Mouse (Mus musculus): ENCODE measurements around the gene 3110001I22Rik.

3110001I22Rik gene

GRCm38 (mm10) chr16:13722937-13723336 is 51.2 kb downstream of the 3110001I22Rik start:
- no peak for DNase-seq

GRCm38 (mm10) chr16:13727811-13728335 is 56.1 kb downstream of the 3110001I22Rik start:
- DNase-seq, result no peak
